Mouse (Mus musculus): ENCODE measurements at regions not wholly inside any gene's neighbourhood (a gene's known extent, or its start where the extent isn't known, plus 50 kb on each side); places are given as distances from the start of the nearest gene placed in this dataset.

DNA sequence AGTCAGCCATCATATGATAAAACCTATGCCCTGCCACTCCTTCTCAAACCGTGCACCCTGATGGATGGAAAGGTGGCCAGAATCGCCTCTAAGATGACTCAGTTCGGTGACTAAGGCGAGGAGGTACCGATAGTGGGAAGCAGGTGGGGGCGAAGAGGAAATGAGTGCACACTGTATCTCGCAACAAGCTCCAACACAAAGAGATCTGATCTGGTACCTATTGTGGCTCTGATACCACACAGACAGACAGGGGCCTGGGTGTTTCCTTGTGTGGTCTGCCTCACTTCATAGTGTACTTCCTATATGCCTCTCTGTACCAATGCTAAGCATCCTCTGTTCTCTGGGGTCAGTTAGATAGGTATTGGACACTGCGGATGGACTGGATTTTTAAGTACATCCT lies 178.0 kb upstream of the Lpp start:
- DNase-seq (ENCODE audit: low spot score in 2 of 2), result no peak

DNA sequence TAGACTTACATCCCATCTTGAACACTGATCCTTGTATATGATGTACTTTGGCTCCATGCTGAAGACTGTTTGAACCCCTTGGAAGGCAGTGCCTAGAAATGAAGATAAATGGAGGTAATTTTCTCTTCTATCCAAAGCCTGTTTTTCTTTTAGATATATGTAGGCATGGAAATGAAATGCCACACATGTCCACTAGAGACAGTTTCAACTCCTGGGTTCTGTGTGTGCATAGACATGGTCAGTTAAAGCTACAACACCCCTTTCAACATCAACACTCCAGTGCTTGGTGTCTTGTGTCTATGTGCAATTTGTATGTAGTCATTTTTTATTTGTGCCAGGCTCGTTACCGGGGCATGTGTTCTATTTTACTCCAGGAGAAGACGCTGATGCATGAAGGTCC lies 179.7 kb upstream of the Lpp start:
- DNase-seq (ENCODE audit: low spot score in 2 of 2), result no peak

DNA sequence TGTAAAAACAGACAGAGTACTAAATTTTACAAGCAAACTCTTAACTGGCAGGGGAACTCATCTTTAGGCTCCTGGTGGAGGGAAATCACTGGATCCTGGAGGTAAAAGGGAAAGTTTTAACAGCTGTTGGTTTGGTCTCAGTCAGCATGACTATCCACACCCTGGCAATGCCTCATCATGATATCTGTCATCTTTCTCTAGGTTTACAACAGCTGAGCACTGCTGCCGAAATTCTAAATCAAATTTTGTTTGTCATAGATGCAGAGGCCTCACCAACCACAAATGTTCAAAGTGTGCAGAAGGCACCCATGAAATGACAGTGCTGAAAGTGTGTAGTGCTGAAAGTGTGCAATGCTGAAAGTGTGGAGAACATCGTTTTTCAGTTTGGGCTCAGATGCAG lies 180.6 kb upstream of the Lpp start:
- DNase-seq (ENCODE audit: low spot score in 2 of 2), result no peak

DNA sequence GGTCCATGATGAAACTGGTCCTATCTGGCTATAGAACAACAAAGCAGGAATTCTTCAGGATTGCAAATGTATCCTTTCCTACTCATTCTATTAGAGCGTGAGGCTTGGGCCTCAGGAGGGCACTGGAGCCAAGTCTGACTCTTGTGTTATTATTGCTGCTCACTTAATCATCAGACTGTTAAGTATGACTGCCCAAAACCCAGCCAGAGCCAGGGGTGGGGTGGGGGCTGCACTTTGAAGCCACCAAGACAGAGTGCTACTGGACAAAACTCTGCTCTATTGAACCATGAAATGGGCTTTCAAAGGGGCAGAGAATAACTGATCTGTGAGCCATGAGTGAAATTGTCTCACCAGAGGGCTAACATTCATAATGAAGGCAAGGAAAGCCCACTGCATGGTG lies 181.7 kb upstream of the Lpp start:
- no peak for DNase-seq (ENCODE audit: low spot score in 2 of 2)

DNA sequence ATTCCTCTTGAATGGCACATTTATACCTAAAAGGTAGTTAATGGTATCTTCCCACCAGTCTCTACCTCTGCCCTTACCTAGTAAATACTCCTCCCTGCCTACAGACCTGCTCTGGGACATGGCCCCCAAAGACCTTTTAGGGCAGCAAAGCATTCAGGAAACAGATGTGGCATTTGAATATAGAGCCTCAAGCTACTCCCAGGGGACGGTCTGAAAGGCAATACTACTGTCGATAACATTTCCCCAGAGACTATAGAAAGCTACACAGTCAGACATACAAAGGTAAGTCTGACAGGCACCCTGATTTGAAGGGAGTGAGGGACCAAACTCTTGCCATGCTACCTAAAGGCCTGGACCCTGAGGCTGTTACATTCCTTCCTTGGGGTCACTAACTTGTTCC lies 184.4 kb upstream of the Lpp start:
- DNase-seq (ENCODE audit: low spot score in 2 of 2), result no peak

GRCm38 (mm10) chr16:24208118-24208517 lies 185.2 kb upstream of the Lpp start:
- DNase-seq (ENCODE audit: low spot score in 2 of 2), result no peak

DNA sequence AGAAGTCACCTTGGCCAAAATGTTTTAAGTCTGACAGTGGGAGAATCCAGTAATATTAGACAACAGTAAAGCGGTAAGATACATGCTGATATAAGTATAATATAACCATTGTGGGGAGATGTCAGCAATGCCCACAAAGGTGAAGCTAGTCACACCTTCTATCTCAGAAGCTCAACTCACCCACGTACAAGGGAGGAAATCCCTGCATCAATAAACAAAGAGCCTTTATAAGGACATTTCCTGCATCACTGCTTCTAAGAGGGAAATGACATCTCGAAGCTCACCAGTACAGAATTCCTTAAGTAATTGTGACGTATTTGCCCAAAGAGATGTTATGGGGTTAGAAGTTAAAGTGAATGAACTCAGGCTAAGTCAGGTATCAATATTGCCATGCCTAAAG lies 186.3 kb upstream of the Lpp start:
- DNase-seq (ENCODE audit: low spot score in 2 of 2), result no peak

DNA sequence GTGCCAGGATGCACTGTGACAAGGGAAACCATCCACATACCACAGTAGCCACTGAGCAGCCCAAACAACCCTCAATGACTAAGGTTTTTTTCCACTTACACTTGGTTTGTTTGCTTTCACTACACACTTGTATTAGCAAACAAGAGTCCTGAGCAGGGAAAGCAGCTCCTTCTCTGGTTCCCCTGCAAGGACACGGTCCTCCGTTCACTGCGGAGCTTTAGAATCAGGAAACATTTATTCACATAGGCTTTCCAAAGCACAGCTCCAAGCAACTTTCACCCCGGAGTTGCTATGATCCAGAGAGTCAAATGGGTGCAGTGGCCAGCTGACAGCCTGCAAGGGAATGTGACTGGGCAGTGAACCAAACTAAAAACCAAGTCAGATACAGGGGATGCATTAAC lies 186.8 kb upstream of the Lpp start:
- no peak for DNase-seq (ENCODE audit: low spot score in 2 of 2)

- no peak for DNase-seq (ENCODE audit: low spot score in 2 of 2)
These were observed 187.7 kb upstream of the Lpp start for GRCm38 (mm10) chr16:24205594-24205993.

- no peak for DNase-seq (ENCODE audit: low spot score in 2 of 2)
These were observed 189.1 kb upstream of the Lpp start for GRCm38 (mm10) chr16:24204064-24204730.

GRCm38 (mm10) chr16:24202653-24203052 lies 190.7 kb upstream of the Lpp start:
- DNase-seq (ENCODE audit: low spot score in 2 of 2), result no peak

DNA sequence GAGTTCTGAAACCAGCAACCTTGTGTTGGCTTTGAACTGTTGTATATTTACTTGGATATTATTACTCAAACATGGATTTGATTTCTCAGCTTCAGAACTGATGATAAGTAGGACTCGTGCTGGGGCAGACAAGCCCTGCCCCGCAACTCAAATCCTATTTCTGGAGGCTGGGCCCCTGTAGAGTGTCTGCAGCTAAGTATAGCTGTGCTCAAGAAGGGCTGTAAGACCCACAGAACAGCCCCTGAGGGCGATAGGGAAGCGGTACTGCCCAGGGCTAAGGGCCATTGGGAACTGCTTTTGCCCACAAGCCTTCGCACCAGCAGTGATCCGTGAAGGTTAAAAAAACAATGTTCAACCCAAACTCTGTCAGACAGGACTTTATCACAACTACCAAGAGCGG lies 191.9 kb upstream of the Lpp start:
- DNase-seq (ENCODE audit: low spot score in 2 of 2), result no peak

DNA sequence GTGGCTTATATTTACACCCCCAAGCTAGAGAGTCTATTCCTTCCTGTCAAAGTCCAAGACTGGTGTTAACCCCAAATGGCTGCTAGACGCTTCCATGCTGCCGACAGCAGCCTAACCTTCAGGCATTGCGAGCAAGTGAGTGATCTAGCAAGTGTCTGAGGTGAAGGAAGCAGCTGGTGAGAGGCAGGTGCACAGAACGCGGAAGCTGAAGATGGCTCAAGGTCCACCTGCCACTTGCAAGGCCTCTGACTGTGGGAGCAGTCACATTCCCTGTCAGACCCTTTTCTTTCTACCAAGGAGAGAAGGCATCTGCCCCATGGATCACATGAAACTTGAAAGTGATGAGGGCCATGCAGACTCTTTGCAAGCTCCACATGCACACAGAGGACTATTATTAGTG lies 193.1 kb upstream of the Lpp start:
- DNase-seq (ENCODE audit: low spot score in 2 of 2), result no peak

- no peak for DNase-seq (ENCODE audit: low spot score in 2 of 2)
These were observed 193.7 kb upstream of the Lpp start for GRCm38 (mm10) chr16:24199408-24200167.

DNA sequence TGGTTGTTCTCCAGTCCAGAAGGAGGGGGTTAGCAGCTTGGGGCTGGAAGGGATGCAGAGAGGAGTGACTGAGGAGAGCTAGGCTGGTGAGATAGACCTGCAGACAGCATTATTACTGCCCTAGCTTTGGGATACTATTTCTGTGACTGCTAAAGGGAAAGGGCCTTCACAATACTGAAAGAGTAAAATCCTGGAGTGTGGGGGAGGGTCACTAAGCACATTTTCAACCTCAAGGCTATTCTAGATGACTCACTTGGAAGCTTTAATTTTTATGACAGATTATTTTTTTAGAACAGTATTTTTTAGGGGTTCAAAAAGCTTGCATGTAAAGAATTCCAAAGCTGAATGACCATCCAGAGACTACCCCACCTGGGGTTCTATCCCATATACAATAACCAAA lies 195.0 kb upstream of the Lpp start:
- DNase-seq (ENCODE audit: low spot score in 2 of 2), result no peak

- DNase-seq (ENCODE audit: low spot score in 2 of 2), result no peak
These were observed 195.7 kb upstream of the Lpp start for GRCm38 (mm10) chr16:24197618-24198017.

GRCm38 (mm10) chr16:24193945-24194344 lies 199.4 kb upstream of the Lpp start:
- DNase-seq (ENCODE audit: low spot score in 2 of 2), result no peak

DNA sequence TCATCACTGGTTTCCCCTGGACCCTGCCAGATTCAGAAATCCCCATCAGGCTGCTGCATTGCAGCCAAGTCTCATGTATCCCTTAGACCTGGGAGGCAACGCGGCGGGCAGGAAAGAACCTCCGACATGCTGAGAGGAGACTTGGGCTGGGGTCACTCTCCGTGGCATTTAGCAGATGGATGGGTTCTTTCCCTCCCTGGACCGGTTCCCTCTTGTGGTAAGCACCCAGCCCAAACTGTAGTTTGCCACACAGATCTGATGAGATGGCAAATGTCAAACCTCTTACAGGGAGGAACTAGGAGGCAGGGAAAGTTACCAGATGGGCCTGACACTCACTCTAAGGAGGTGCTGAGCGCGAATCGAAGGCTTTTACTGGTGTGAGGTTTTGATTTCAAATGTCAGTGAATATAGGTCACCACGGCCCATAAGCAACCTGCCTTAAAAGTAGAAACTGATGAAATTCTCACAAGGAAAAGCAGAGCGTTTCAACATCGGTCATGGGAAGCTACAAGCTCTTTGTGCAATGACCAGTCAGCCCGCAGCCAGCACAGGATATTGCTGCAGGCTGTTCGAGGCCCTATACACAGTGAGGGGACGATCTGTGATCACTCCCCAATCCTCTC lies 199.9 kb upstream of the Lpp start:
- DNase-seq (ENCODE audit: low spot score in 2 of 2), result no peak

- no peak for DNase-seq (ENCODE audit: low spot score in 2 of 2)
These were observed 201.3 kb upstream of the Lpp start for GRCm38 (mm10) chr16:24192013-24192412.

DNA sequence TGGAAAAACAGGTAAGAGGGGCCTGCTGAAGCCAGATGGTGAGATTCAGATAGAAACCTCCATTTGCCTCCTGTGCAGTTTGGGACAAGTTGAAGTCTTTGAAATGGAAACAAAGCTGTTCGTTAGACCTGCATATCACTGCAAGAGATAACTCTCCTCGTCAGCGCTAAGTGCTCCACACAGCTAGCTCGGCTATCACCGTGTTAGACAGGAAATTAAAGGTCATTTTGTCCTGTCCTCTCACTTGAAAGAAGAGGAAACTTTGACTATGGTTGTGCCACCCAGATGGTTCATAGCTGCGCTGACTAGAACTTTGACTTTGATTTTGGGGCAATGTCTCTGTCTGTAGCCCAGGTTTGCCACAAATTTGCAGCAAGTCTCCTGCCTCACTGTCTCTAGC lies 198.5 kb upstream of the Bcl6 start:
- no peak for DNase-seq (ENCODE audit: low spot score in 2 of 2)

DNA sequence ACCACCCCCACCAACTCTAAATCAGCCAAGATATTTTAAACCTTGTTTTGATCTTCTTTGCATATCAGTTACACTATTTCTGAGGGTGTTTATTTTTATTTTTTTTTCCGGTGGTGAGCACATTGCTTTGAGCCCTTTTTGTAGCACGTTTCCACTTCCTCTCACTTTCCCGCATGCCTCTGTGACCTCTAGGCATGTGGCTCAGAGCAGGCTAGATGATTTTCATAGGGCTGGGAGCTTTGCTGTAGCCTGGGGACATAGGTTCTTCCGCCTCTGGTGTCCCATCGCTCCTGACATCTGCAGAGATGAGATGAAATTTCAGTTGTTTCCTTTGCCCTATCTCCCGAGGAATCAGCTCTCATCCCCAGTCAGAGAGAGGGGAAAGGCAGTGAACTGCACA lies 197.3 kb upstream of the Bcl6 start:
- no peak for DNase-seq (ENCODE audit: low spot score in 2 of 2)

DNA sequence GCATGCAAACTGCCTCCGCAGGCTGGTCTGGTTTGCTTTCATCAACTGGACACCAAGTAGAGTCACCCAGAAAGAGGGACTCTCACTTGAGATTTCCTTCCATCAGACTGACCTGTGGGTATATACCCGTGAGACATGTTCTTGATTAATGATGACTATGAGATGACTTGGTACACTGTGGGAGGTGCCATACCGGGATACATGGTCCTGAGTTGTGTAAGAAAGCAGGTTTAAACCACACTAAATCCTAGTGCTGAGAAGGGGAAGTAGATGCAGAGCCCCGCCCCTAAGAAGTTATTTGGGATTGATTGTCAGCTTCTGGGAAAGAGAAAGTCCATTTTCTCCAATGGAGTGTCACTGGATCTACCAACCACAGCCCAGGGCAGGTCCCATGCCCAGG lies 196.2 kb upstream of the Bcl6 start:
- DNase-seq (ENCODE audit: low spot score in 2 of 2), result no peak

GRCm38 (mm10) chr16:24183216-24183615 lies 194.6 kb upstream of the Bcl6 start:
- no peak for DNase-seq (ENCODE audit: low spot score in 2 of 2)
